Mouse (Mus musculus): Measurements from ENCODE around the gene Gm21409.
"Not testable (repeated sequence)": the region's sequence is repeated elsewhere in the genome, so short reads cannot be mapped to it uniquely, and the experiment has no call there.

Gene Gm21409

DNA sequence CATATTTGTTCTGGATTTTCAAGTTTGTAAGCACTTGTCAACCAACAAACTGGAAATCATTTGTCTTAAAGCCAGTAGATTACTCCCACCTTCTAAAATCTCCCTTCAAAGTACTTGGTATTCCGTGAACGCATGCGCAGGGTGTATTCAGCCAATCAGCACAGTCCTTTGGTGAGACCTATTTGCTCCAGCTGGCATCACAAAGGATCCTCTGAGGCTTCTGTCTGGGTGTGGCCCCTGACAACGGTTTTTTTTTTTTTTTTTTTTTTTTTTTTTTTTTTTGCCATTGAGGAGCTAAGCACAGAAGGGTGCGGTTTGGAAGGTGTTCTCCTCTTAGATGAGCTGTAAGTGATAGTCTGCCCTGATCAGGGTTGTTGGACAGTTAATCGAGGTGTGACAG lies at the start of gene Gm21409:
Gene Gm21409 (plus strand): TSS at position 301 of the 400 bp plus-strand sequence.
- DNase-seq = not testable (repeated sequence)
